Mouse (Mus musculus) liver, postnatal 0 days (tissue): ENCODE data around the gene C3. TPM values are rescaled to one million over a fixed set of nuclear protein-coding genes. Genes with fewer than 3 reads are reported as not detected.

ENCODE experiments used
- ATAC-seq: fragments of 200-750 bp; cut with Nextera tagmentation; 2 replicates; pipeline ENCODE4 v1.8.0; 2017; ENCODE audit warnings: mild to moderate bottlenecking, moderate library complexity
- DNase-seq: peaks from one replicate; pipeline ENCODE4 v3.0.0-alpha.2; 2016
- H3K27ac ChIP-seq: fragments of 300-500 bp; sonication (generic); 2 replicates; pipeline ENCODE4 v1.5.1; 2014; ENCODE audit warnings: antibody characterized with exemption, moderate library complexity, mild to moderate bottlenecking, low read depth
- H3K27me3 ChIP-seq: fragments of 300-500 bp; sonication (generic); 2 replicates; pipeline ENCODE4 v1.6.1; 2014; ENCODE audit warnings: low read length, control low read depth, mixed read lengths; ENCODE audit not compliant: insufficient read depth
- H3K36me3 ChIP-seq: fragments of 300-500 bp; sonication (generic); replicated peaks from 2 replicates; pipeline ENCODE4 v1.6.1; 2014; ENCODE audit warnings: mild to moderate bottlenecking, control low read depth, low read length, moderate library complexity, mixed read lengths; ENCODE audit not compliant: insufficient read depth
- H3K4me1 ChIP-seq: fragments of 300-500 bp; sonication (generic); 2 replicates; pipeline ENCODE4 v1.6.1; 2014; ENCODE audit warnings: antibody characterized with exemption, mild to moderate bottlenecking, control low read depth; ENCODE audit not compliant: insufficient read depth
- H3K4me2 ChIP-seq: fragments of 300-500 bp; sonication (generic); 2 replicates; pipeline ENCODE4 v1.6.1; 2014; ENCODE audit warnings: low read depth, mild to moderate bottlenecking, low read length, moderate library complexity, mixed read lengths
- H3K4me3 ChIP-seq: fragments of 300-500 bp; sonication (generic); 2 replicates; pipeline ENCODE4 v1.5.1; 2014; ENCODE audit warnings: low read depth, low read length
- H3K9ac ChIP-seq: fragments of 300-500 bp; sonication (generic); replicated peaks from 2 replicates; pipeline ENCODE4 v1.6.1; 2014; ENCODE audit warnings: mild to moderate bottlenecking, moderate library complexity
- H3K9me3 ChIP-seq: fragments of 300-500 bp; sonication (generic); 2 replicates; pipeline ENCODE4 v1.6.1; 2016; ENCODE audit warnings: mild to moderate bottlenecking, control low read depth, low read length, mixed read lengths
- CTCF ChIP-seq: sonication (generic); IDR thresholded peaks from 2 replicates; pipeline ENCODE4 v1.5.1; 2016; ENCODE audit warnings: antibody characterized with exemption, low read depth
- EP300 ChIP-seq: IDR thresholded peaks from 2 replicates; pipeline ENCODE4 v1.6.1; 2016; ENCODE audit warnings: antibody characterized with exemption, low read depth, mild to moderate bottlenecking
- WGBS: fragments of 180-500 bp; shearing (Covaris S2); extraction: QIAGEN DNeasy Blood & Tissue Kit; methylation state at CpG from one replicate; pipeline ENCODE4 v1.1.7; 2014; ENCODE audit not compliant: insufficient replicate concordance; 5-methylcytosine and 5-hydroxymethylcytosine counted together
- polyA plus RNA-seq: library from polyadenylated mRNA; unstranded; fragments of >200 nt; fragmentation: Nextera tagmentation; extraction: Ambion mirVana; gene quantifications from 2 replicates; pipeline ENCODE4 v1.2.1, GENCODE M21; 2015

Gene C3
- polyA plus RNA-seq, 1 experiment from 2014 or later = 1,364 TPM

- H3K27ac ChIP-seq = no peak overlapping the region
- ATAC-seq = no peak
- H3K36me3 ChIP-seq = peaks cover 36% of the 10 kb centered on the region
- peaks cover 7% of the 10 kb centered on the region; the same call in 1 of the 2 replicates for H3K4me1 ChIP-seq
- no peaks in the 10 kb centered on the region for H3K27me3 ChIP-seq
- H3K4me2 ChIP-seq = no peak overlapping the region
- DNase-seq = no peak
- no peak overlapping the region for H3K4me3 ChIP-seq
- no peak overlapping the region; the same call in 1 of the 2 replicates for H3K9ac ChIP-seq
- H3K9me3 ChIP-seq = no peaks in the 10 kb centered on the region
- TF ChIP-seq EP300 = no peak
- no peak for TF ChIP-seq CTCF
- WGBS = 85% methylated on average over 4 of the region's 4 CpGs
These were observed 33.4 kb upstream of the C3 start for GRCm38 (mm10) chr17:57261286-57261685.

GRCm38 (mm10) chr17:57260351-57260750 is 32.4 kb upstream of the C3 start:
- Histone ChIP-seq H3K4me3 (no peak overlapping the region), H3K4me1 (peaks cover 7% of the 10 kb centered on the region; the same call in 1 of the 2 replicates), H3K27ac (no peak overlapping the region), H3K36me3 (peaks cover 39% of the 10 kb centered on the region), H3K27me3 (no peaks in the 10 kb centered on the region), H3K4me2 (no peak overlapping the region), H3K9ac (no peak overlapping the region), H3K9me3 (no peaks in the 10 kb centered on the region)
- WGBS = 73% methylated on average over 9 of the region's 9 CpGs
- TF ChIP-seq EP300 (no peak), CTCF (no peak)
- no peak for ATAC-seq
- DNase-seq = no peak

GRCm38 (mm10) chr17:57259742-57260141 is 31.8 kb upstream of the C3 start:
- 83% methylated on average over 8 of the region's 8 CpGs for WGBS
- ATAC-seq = no peak
- TF ChIP-seq EP300 = no peak
- TF ChIP-seq CTCF = no peak
- Histone ChIP-seq H3K4me1 (peaks cover 2% of the 10 kb centered on the region; the same call in 1 of the 2 replicates), H3K4me3 (no peak overlapping the region), H3K27me3 (no peaks in the 10 kb centered on the region), H3K36me3 (peaks cover 45% of the 10 kb centered on the region), H3K9ac (no peak overlapping the region), H3K27ac (no peak overlapping the region), H3K9me3 (no peaks in the 10 kb centered on the region), H3K4me2 (no peak overlapping the region)
- no peak for DNase-seq

- H3K27me3 ChIP-seq = no peaks in the 10 kb centered on the region
- no peak for ATAC-seq
- H3K9ac ChIP-seq = no peak overlapping the region
- H3K4me3 ChIP-seq = no peak overlapping the region
- H3K9me3 ChIP-seq = no peaks in the 10 kb centered on the region
- no peak for TF ChIP-seq CTCF
- TF ChIP-seq EP300 = no peak
- WGBS = 79% methylated on average over 3 of the region's 3 CpGs
- DNase-seq = no peak
- no peak overlapping the region for H3K27ac ChIP-seq
- H3K36me3 ChIP-seq = peaks cover 57% of the 10 kb centered on the region
- H3K4me2 ChIP-seq = no peak overlapping the region
- H3K4me1 ChIP-seq = no peaks in the 10 kb centered on the region
These were observed 30.3 kb upstream of the C3 start for GRCm38 (mm10) chr17:57258191-57258590.

GRCm38 (mm10) chr17:57256921-57257485 is 29.1 kb upstream of the C3 start:
- H3K4me1 ChIP-seq = no peaks in the 10 kb centered on the region
- no peak overlapping the region for H3K4me2 ChIP-seq
- peaks cover 47% of the 10 kb centered on the region for H3K36me3 ChIP-seq
- no peaks in the 10 kb centered on the region for H3K27me3 ChIP-seq
- TF ChIP-seq EP300 (no peak), CTCF (no peak)
- ATAC-seq = no peak
- WGBS = 91% methylated on average over 22 of the region's 22 CpGs
- H3K9ac ChIP-seq = no peak overlapping the region
- no peaks in the 10 kb centered on the region for H3K9me3 ChIP-seq
- no peak overlapping the region for H3K27ac ChIP-seq
- DNase-seq = no peak
- H3K4me3 ChIP-seq = no peak overlapping the region

GRCm38 (mm10) chr17:57255354-57255753 is 27.4 kb upstream of the C3 start:
- 82% methylated on average over 14 of the region's 14 CpGs for WGBS
- H3K36me3 ChIP-seq = peaks cover 38% of the 10 kb centered on the region

GRCm38 (mm10) chr17:57253306-57253705 is 25.4 kb upstream of the C3 start:
- 64% methylated on average over 6 of the region's 6 CpGs for WGBS
- TF ChIP-seq CTCF = no peak
- TF ChIP-seq EP300 = no peak
- peaks cover 17% of the 10 kb centered on the region for H3K4me1 ChIP-seq
- H3K4me3 ChIP-seq = no peak overlapping the region
- DNase-seq (no peak), ATAC-seq (no peak)
- no peak overlapping the region for H3K9ac ChIP-seq
- H3K36me3 ChIP-seq = peaks cover 28% of the 10 kb centered on the region
- H3K9me3 ChIP-seq = no peaks in the 10 kb centered on the region
- H3K4me2 ChIP-seq = no peak overlapping the region
- H3K27ac ChIP-seq = no peak overlapping the region
- no peaks in the 10 kb centered on the region for H3K27me3 ChIP-seq

More at GRCm38 (mm10) chr17:57255354-57255753, 27.4 kb upstream of the C3 start:
- no peaks in the 10 kb centered on the region for H3K4me1 ChIP-seq
- H3K4me3 ChIP-seq = no peak overlapping the region
- no peak overlapping the region for H3K9ac ChIP-seq
- H3K4me2 ChIP-seq = no peak overlapping the region
- DNase-seq (no peak), ATAC-seq (no peak)
- no peak for TF ChIP-seq CTCF
- no peak for TF ChIP-seq EP300
- no peaks in the 10 kb centered on the region for H3K27me3 ChIP-seq
- no peaks in the 10 kb centered on the region for H3K9me3 ChIP-seq
- no peak overlapping the region for H3K27ac ChIP-seq
